Mouse (Mus musculus) urinary bladder, postnatal 25 days (tissue): ENCODE results near the gene Sytl1.
A peak's percentile ranks its signal among the peaks of the same experiment; 100 is the strongest.

Experiments
- DNase-seq: peaks from one replicate; pipeline ENCODE4 v3.0.0; 2022; ENCODE audit warnings: low spot score

Gene Sytl1

GRCm38 (mm10) chr4:133262882-133263281 is at the start of gene Sytl1:
TSS of gene Sytl1 (minus strand) at chr4:133263113.
- DNase-seq, result no peak

GRCm38 (mm10) chr4:133309948-133310347 is 47.0 kb upstream of the Sytl1 start:
- DNase-seq, result peak; percentile 93

- DNase-seq, result peak; percentile 50
Observed at GRCm38 (mm10) chr4:133307331-133307730, 44.4 kb upstream of the Sytl1 start.

GRCm38 (mm10) chr4:133305825-133306224 is 42.9 kb upstream of the Sytl1 start:
- no peak for DNase-seq

GRCm38 (mm10) chr4:133304770-133305169 is 41.9 kb upstream of the Sytl1 start:
- no peak for DNase-seq

GRCm38 (mm10) chr4:133302668-133303067 is 39.8 kb upstream of the Sytl1 start:
- no peak for DNase-seq

GRCm38 (mm10) chr4:133301802-133302201 is 38.9 kb upstream of the Sytl1 start:
- peak; percentile 64 for DNase-seq

- DNase-seq, result no peak
Observed at GRCm38 (mm10) chr4:133300421-133300820, 37.5 kb upstream of the Sytl1 start.

- DNase-seq, result no peak
Observed at GRCm38 (mm10) chr4:133299701-133300100, 36.8 kb upstream of the Sytl1 start.

GRCm38 (mm10) chr4:133298516-133299365 is 35.8 kb upstream of the Sytl1 start:
- DNase-seq, result no peak

GRCm38 (mm10) chr4:133297801-133298238 is 34.9 kb upstream of the Sytl1 start:
- peak; percentile 79 for DNase-seq

- no peak for DNase-seq
Observed at GRCm38 (mm10) chr4:133297360-133297759, 34.4 kb upstream of the Sytl1 start.

GRCm38 (mm10) chr4:133294084-133294483 is 31.2 kb upstream of the Sytl1 start:
- DNase-seq, result no peak

GRCm38 (mm10) chr4:133292901-133293843 is 30.3 kb upstream of the Sytl1 start:
- DNase-seq, result no peak

GRCm38 (mm10) chr4:133292405-133292804 is 29.5 kb upstream of the Sytl1 start:
- DNase-seq, result no peak

- no peak for DNase-seq
Observed at GRCm38 (mm10) chr4:133291255-133291654, 28.3 kb upstream of the Sytl1 start.

- DNase-seq, result no peak
Observed at GRCm38 (mm10) chr4:133286476-133287077, 23.7 kb upstream of the Sytl1 start.

GRCm38 (mm10) chr4:133285950-133286349 is 23.0 kb upstream of the Sytl1 start:
- DNase-seq, result no peak

- DNase-seq, result no peak
Observed at GRCm38 (mm10) chr4:133285299-133285698, 22.4 kb upstream of the Sytl1 start.

- no peak for DNase-seq
Observed at GRCm38 (mm10) chr4:133282656-133283055, 19.7 kb upstream of the Sytl1 start.

GRCm38 (mm10) chr4:133281951-133282481 is 19.1 kb upstream of the Sytl1 start:
- no peak for DNase-seq

GRCm38 (mm10) chr4:133281513-133281912 is 18.6 kb upstream of the Sytl1 start:
- DNase-seq, result no peak
